Mouse (Mus musculus): ENCODE results near the gene Gm42791.

Gm42791 gene

GRCm38 (mm10) chr5:148888032-148888431 lies 106.9 kb downstream of the Gm42791 start:
- no peak for DNase-seq (ENCODE audit: low spot score in 2 of 2)

DNA sequence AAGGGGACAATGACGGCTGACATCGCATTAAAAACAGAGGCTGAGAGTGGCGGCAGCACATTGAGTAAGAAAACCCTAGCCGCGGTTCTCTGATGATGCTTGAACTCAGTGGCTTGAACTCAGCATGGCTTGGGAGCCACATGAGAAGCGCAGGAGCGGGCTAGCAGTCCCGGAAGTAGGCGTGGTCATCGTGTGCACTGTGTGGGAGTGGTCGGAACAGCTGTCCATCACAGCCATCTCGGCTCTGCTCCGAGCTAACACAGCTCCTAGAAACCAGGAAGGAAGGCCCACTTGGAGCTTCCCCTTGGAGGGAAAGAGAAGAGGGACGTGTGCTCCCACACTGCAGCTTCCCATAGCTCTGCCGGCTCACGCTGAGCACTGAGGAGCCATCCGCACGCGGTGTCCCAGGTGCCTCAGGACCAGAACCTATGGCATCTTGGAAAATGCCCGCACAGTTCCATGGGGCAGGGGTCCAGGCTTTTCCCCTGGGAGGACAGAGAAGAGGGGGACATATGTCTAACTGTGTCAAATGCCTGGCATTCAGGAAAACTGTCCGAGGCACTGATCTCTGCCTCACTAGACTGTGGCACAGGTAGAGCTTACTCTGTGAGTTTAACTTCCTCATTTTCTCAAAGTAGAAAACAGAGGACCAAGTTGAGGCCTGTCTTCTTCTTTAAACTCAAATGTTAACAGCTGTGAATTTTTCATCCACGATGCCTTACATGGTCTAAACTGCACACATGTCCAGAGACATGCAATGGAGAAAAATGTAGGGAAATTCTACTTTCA lies 108.9 kb downstream of the Gm42791 start:
- DNase-seq (ENCODE audit: low spot score in 2 of 2) = no peak

- DNase-seq (ENCODE audit: low spot score in 2 of 2) = no peak
These were observed 111.3 kb downstream of the Gm42791 start for GRCm38 (mm10) chr5:148883671-148884070.

DNA sequence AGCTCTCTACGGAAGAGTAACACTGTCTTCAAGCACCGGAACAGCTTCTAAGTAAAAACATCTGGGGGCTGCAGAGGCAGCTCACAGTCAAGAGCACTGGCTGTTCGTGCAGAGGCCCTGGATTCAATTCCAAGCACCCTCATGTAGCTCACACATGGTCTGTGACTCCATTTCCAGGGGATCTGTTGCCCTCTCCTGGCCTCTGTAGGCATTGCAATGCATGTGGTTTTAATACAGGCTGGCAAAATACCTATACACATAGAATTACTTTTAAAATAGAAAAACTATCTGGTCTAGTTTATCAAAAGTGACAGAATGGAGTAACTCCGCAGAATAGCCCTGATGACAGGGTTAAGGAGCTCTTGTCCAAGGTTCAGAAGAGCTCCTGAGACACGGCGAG lies 115.7 kb downstream of the Gm42791 start:
- DNase-seq (ENCODE audit: low spot score in 2 of 2) = peak in 1 of 2 experiments; percentile 24

DNA sequence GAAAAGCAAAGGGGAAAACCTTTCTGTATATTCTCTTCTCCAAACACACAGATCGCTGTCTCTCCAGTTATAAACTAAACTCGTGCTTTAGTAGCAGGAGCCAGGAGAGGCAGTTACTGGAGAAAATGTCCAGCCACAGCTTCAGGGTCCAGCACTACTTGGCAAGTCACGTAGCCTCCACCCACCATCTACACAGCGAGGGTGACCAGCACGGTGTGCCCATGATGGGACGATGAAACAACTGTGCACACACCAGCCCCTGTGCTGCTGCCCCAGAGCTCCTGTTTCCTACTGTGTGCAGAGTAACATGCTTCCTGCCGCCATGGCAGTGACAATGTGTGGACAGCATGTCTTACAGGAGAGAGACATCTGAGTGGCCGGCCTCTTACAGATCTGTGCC lies 121.8 kb downstream of the Gm42791 start:
- no peak for DNase-seq (ENCODE audit: low spot score in 2 of 2)

DNA sequence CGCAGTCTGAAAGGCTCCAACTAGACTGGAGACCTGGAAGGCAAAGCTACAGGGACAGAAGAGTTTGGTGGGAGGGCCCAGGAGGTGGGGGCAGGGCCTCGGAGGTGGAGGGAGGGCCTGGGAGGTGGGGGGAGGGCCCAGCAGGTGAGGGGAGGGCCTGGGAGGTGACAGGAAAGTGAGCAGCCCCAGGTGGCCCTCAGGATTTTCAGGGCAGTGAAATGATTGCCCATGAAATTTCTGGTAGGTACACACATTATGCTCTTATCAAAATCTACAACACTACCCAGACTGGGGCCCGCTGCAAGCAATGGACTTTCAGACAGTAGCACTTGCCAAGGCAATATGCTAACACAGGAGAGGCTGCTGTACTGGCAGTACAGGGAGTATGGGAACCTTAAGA lies 125.4 kb downstream of the Gm42791 start:
- no peak for DNase-seq (ENCODE audit: low spot score in 2 of 2)

GRCm38 (mm10) chr5:148867766-148868165 lies 127.2 kb downstream of the Gm42791 start:
- no peak for DNase-seq (ENCODE audit: low spot score in 2 of 2)

DNA sequence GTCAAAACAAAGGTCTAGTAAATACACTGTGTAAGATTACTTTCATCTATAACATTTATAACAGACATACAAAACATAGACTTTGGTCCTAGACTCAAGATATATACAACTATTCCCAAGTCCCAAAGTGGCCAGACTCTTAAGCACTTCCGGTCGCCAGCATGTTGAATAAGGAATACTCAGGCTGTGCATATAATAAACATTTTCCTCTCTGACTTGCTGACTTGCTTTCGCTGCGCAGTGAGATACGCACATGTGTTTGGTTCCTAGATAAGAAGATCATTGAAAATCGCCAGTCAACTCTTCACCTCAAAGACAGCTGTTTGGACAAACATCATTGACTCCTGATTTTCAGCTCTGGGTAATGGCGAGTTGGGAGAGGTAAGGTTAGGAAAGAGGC lies 127.8 kb downstream of the Gm42791 start:
- DNase-seq (ENCODE audit: low spot score in 2 of 2) = no peak

DNA sequence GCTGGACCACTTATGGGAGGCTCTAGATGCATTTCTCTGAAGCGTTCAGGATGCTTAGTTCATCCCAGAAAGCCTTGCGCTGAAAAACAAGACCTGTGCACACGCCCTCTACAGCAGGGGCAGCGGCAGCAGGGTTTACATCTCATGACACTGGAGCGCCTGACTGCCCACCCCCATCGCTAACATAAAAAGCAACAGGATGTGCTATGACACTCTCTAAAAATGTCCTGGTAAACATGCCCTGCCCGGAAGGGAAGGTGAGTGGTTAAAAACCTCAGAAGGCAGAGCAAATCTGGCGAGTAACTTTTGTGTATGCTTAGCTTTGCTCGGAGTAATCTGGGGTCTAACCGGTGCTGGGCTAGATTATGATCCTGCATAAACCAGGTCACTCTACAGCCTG lies 128.4 kb downstream of the Gm42791 start:
- peak in 1 of 2 experiments; percentile 13 for DNase-seq (ENCODE audit: low spot score in 2 of 2)

GRCm38 (mm10) chr5:148863409-148863808 lies 131.5 kb downstream of the Gm42791 start:
- DNase-seq (ENCODE audit: low spot score in 2 of 2) = no peak

DNA sequence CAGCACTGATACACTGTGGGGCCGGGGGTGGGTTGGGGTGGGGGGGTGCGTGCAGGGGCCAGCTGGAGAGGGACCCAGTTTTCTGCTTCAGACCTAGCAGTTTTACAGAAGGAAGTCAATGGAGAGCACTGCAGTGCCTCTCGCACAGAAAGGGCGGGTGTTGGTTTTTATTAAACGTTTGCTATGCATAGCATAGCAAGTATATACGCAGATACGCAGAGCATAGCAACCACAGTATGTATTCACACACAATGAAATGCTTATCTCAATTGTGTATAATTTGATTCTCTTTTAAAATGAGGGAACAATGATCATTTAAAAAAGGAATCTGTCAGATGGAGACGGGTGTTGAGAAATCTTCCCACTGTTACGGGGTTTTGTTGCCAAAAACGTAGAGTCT lies 132.1 kb downstream of the Gm42791 start:
- DNase-seq (ENCODE audit: low spot score in 2 of 2) = no peak

DNA sequence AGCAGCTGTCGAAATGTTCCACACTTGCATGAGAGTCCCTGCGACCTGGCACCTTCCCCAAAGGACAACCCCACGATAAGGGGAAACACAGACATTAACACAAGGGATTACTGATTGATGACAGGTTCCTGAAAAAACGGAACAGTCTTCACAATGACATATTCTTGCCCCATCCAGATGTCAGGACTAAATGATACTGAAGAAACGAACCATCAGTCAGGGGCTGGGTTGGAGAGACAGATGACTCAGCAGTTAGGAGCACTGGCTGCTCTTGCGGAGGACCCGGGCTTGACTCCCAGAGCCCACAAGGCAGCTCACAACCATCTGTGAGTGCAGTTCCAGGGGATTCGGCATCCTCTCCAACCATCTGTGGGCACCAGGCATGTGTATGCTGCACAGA lies 132.8 kb downstream of the Gm42791 start:
- DNase-seq (ENCODE audit: low spot score in 2 of 2) = no peak

- no peak for DNase-seq (ENCODE audit: low spot score in 2 of 2)
These were observed 137.4 kb downstream of the Gm42791 start for GRCm38 (mm10) chr5:148857522-148857921.

- no peak for DNase-seq (ENCODE audit: low spot score in 2 of 2)
These were observed 139.9 kb downstream of the Gm42791 start for GRCm38 (mm10) chr5:148855047-148855446.

GRCm38 (mm10) chr5:148854166-148854565 lies 140.8 kb downstream of the Gm42791 start:
- no peak for DNase-seq (ENCODE audit: low spot score in 2 of 2)

DNA sequence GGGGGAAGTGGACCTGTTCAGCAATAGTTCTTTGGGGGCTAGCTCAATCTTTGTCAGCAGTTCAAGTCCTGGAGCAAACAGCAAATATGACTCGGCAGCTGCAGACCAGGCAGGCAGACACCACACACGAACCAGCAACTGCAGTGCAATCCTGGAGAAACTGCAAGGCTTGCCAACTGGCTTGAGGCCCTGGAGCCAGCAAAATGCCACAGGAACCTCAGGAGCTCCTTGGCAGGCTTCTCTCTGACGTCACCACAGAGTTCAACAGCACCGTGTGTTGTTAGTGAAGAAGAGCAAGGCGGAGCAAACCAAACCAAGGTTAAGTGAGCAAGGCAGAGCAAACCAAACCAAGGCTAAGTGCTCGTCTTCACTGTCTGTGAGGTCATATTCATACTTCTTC lies 145.4 kb downstream of the Gm42791 start:
- no peak for DNase-seq (ENCODE audit: low spot score in 2 of 2)

GRCm38 (mm10) chr5:148847032-148847431 lies 147.9 kb downstream of the Gm42791 start:
- DNase-seq (ENCODE audit: low spot score in 2 of 2) = no peak

Measured in spleen, postnatal 14 days (tissue).